Mouse (Mus musculus) duodenum, adult 2 months (tissue): ENCODE data around the gene Mis18bp1. TPM values are rescaled to one million over a fixed set of nuclear protein-coding genes. Genes with fewer than 3 reads are reported as not detected.

Experiments used
- polyA plus RNA-seq: library from polyadenylated mRNA; depleted of rRNA; stranded (reverse); fragments of >200 nt; gene quantifications from 2 replicates; pipeline ENCODE4 v1.2.3, GENCODE M21; 2012; ENCODE audit warnings: low replicate concordance; rRNA removed

Mis18bp1 gene
- 0.05 and 0.11 TPM in 2 replicates for polyA plus RNA-seq

GRCm38 (mm10) chr12:65172021-65172951 is at the start of gene Mis18bp1:
TSS of gene Mis18bp1 (minus strand) at chr12:65172604.

Other genes starting within 250 kb of the Mis18bp1 start
- gene Klhl28, start 207.1 kb downstream of the Mis18bp1 start, polyA plus RNA-seq, result 0.23 and 0.49 TPM in 2 replicates
- gene Togaram1, start 206.8 kb downstream of the Mis18bp1 start, polyA plus RNA-seq, result 0.32 and 1.5 TPM in 2 replicates
- gene Prpf39, start 136.3 kb downstream of the Mis18bp1 start, polyA plus RNA-seq, result 0.91 and 1.0 TPM in 2 replicates
- 0.51 and 4.0 TPM in 2 replicates for gene Fkbp3, start 98.6 kb downstream of the Mis18bp1 start, polyA plus RNA-seq
- gene Fancm, start 97.0 kb downstream of the Mis18bp1 start, polyA plus RNA-seq, result 0.23 and 0.43 TPM in 2 replicates
- gene Wdr20rt, start 52.9 kb upstream of the Mis18bp1 start, polyA plus RNA-seq, result not detected in 2 replicates